Mouse (Mus musculus): ENCODE results near the gene Jazf1.

GRCm38 (mm10) chr6:52887541-52888203 lies 180.8 kb downstream of the Jazf1 start:
- TF ChIP-seq CTCF (IDR thresholded peaks at IDR 0.05; ENCODE audit: low read depth, low read length) (no peak), POLR2A (IDR thresholded peaks at IDR 0.05; ENCODE audit: extremely low read depth, insufficient read depth, low read length) (no peak)
